Mouse (Mus musculus) liver, embryonic 13.5 days (tissue): ENCODE results near the gene 6030468B19Rik. TPM values are rescaled to one million over a fixed set of nuclear protein-coding genes. Genes with fewer than 3 reads are reported as not detected.

Source experiments
- ATAC-seq: fragments of 200-750 bp; cut with Nextera tagmentation; 2 replicates; pipeline ENCODE4 v1.8.0; 2017; ENCODE audit warnings: low read depth, mild to moderate bottlenecking, moderate number of reproducible peaks, moderate library complexity
- DNase-seq: peaks from one replicate; pipeline ENCODE4 v3.0.0; 2022
- H3K27ac ChIP-seq: fragments of 300-500 bp; sonication (generic); 2 replicates; pipeline ENCODE4 v1.5.1; 2015; ENCODE audit warnings: moderate library complexity, mild to moderate bottlenecking, inconsistent platforms
- H3K27me3 ChIP-seq: fragments of 300-500 bp; sonication (generic); 2 replicates; pipeline ENCODE4 v1.6.1; 2015; ENCODE audit warnings: mild to moderate bottlenecking, inconsistent platforms
- H3K36me3 ChIP-seq: fragments of 300-500 bp; sonication (generic); 2 replicates; pipeline ENCODE4 v1.6.1; 2015; ENCODE audit warnings: mild to moderate bottlenecking, inconsistent platforms
- H3K4me1 ChIP-seq: fragments of 300-500 bp; sonication (generic); replicated peaks from 2 replicates; pipeline ENCODE4 v1.6.1; 2015; ENCODE audit warnings: inconsistent platforms
- H3K4me2 ChIP-seq: fragments of 300-500 bp; sonication (generic); 2 replicates; pipeline ENCODE4 v1.6.1; 2015; ENCODE audit warnings: inconsistent platforms, mild to moderate bottlenecking, moderate library complexity
- H3K4me3 ChIP-seq: fragments of 300-500 bp; sonication (generic); replicated peaks from 2 replicates; pipeline ENCODE4 v1.5.1; 2015; ENCODE audit warnings: mild to moderate bottlenecking, inconsistent platforms
- H3K9ac ChIP-seq: fragments of 300-500 bp; sonication (generic); 2 replicates; pipeline ENCODE4 v1.6.1; 2015; ENCODE audit warnings: mild to moderate bottlenecking, inconsistent platforms
- H3K9me3 ChIP-seq: fragments of 300-500 bp; sonication (generic); replicated peaks from 2 replicates; pipeline ENCODE4 v1.6.1; 2016; ENCODE audit warnings: inconsistent platforms
- WGBS: fragments of 180-500 bp; shearing (Covaris S2); methylation state at CpG from one replicate; pipeline ENCODE4 v1.1.7; 2015; ENCODE audit not compliant: insufficient replicate concordance; 5-methylcytosine and 5-hydroxymethylcytosine counted together
- polyA plus RNA-seq: library from polyadenylated mRNA; unstranded; fragments of >200 nt; fragmentation: Nextera tagmentation; extraction: Ambion mirVana; gene quantifications from 2 replicates; pipeline ENCODE4 v1.2.1, GENCODE M21; 2015

Gene 6030468B19Rik
- polyA plus RNA-seq, 1 experiment from 2014 or later: 85.7 TPM

DNA sequence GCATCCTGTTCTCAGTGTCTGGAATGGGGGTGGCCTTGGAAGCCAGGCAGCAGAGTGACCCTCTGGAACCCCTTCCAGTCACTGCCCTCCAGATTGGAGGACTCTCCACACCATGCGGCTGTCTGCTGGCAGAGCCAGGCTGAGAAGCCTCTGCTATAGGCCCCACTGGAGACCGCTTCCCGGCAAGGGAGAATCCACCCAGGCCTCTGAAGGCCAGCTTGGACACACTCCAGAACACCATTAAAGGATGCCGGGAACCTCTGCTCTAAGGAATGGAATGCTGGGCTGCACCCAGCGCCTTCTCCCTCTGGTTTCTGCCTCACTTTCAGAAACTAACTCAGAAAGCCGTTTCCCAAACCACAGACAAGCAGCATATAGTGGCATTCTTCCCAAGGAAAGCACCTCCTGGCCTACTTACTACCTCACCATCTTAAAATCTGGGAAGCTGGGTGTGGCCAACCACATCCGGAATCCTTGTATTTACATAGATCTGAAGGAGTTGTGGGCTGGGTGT lies 25.3 kb downstream of the 6030468B19Rik start:
- WGBS: 87% methylated on average over 7 of the region's 7 CpGs
- H3K9ac ChIP-seq: peak overlapping the region; percentile 97; the same call in 1 of the 2 replicates
- DNase-seq: no peak
- peak overlapping the region; percentile 86; the same call in 1 of the 2 replicates for H3K4me3 ChIP-seq
- peak overlapping the region; percentile 18; the same call in 1 of the 2 replicates for H3K27ac ChIP-seq
- H3K4me2 ChIP-seq: peak overlapping the region; percentile 96
- no peaks in the 10 kb centered on the region for H3K9me3 ChIP-seq
- peaks cover 66% of the 10 kb centered on the region for H3K36me3 ChIP-seq
- no peak for ATAC-seq
- H3K4me1 ChIP-seq: peaks cover 84% of the 10 kb centered on the region
- no peaks in the 10 kb centered on the region for H3K27me3 ChIP-seq

GRCm38 (mm10) chr11:117823411-117823810 lies 26.0 kb downstream of the 6030468B19Rik start:
- peaks cover 85% of the 10 kb centered on the region for H3K4me1 ChIP-seq
- peaks cover 60% of the 10 kb centered on the region for H3K36me3 ChIP-seq
- ATAC-seq (no peak), DNase-seq (no peak)
- H3K4me2 ChIP-seq: peak overlapping the region; percentile 96
- H3K9me3 ChIP-seq: no peaks in the 10 kb centered on the region
- H3K27me3 ChIP-seq: no peaks in the 10 kb centered on the region
- peak overlapping the region; percentile 97 for H3K9ac ChIP-seq
- peak overlapping the region; percentile 86 for H3K4me3 ChIP-seq
- WGBS: 85% methylated on average over 6 of the region's 6 CpGs
- peak overlapping the region; percentile 74; the same call in 1 of the 2 replicates for H3K27ac ChIP-seq

DNA sequence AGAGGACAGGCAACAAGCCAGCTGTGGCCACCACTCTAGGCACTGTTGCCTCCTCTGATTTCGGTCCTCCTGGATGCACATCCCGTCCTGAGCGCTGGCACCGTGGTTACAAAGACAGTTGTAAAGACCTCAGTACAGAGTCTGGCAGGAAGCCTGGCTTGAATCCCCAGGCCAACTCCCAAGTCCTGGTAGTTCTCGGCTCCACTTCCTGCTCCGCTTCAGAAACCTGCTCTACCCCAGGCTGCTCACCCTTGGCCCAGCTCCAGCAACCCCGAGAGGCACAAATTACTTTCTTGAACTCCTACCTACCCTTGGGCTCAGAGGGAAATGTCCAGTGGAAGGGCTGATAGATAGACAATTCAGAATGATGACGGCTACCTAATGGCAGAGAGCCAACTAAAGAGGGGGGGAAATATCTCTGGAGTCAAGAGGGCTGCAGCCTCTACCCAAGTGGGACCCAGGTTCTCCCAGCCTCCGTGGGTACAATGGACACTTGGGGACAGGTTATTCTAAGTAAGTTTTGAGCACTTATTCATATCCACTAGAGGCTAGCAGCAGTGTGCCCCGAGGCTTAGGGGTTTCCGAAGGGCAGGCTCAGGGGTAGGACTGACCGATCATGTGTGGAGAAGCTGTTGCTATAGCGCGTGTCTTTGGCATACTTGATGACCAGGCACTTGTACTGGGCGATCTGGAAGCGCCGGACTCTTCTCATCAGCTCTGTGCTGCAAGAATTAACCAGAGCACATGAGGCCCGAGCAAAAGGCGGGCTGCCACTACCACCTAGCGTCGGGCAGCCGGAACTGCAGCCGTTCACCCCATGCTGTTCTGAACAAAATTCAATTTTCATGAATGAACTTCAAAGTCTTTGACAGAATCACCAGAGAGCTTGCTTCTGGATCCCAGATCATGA lies 26.9 kb downstream of the 6030468B19Rik start:
- H3K27ac ChIP-seq: peak overlapping the region; percentile 95
- peak overlapping the region; percentile 96 for H3K4me2 ChIP-seq
- peak overlapping the region; percentile 86 for H3K4me3 ChIP-seq
- peak; percentile 75 for DNase-seq
- peak; percentile 57 for ATAC-seq
- no peaks in the 10 kb centered on the region for H3K9me3 ChIP-seq
- peaks cover 89% of the 10 kb centered on the region for H3K4me1 ChIP-seq
- peaks cover 51% of the 10 kb centered on the region for H3K36me3 ChIP-seq
- no peaks in the 10 kb centered on the region for H3K27me3 ChIP-seq
- peak overlapping the region; percentile 97 for H3K9ac ChIP-seq
- 15% methylated on average over 23 of the region's 23 CpGs for WGBS

- no peaks in the 10 kb centered on the region for H3K9me3 ChIP-seq
- H3K4me2 ChIP-seq: peak within 1 kb of the TSS; percentile 96
- peaks cover 89% of the 10 kb centered on the region for H3K4me1 ChIP-seq
- peak within 1 kb of the TSS; percentile 95 for H3K27ac ChIP-seq
- peak within 1 kb of the TSS; percentile 97 for H3K9ac ChIP-seq
- peak within 1 kb of the TSS; percentile 86 for H3K4me3 ChIP-seq
- peaks cover 39% of the 10 kb centered on the region for H3K36me3 ChIP-seq
- peak; percentile 62 for ATAC-seq
- WGBS: under 1% methylated on average over 34 of the region's 34 CpGs
- no peaks in the 10 kb centered on the region for H3K27me3 ChIP-seq
- peak; percentile 78 for DNase-seq
Measured at GRCm38 (mm10) chr11:117825333-117826101, 28.1 kb downstream of the 6030468B19Rik start, which contains the start of the genes Afmid and Tk1. TSS of gene Afmid (plus strand) at chr11:117825924. TSS of gene Tk1 (minus strand) at chr11:117826092.

- Histone ChIP-seq H3K9me3 (no peaks in the 10 kb centered on the region), H3K9ac (peak overlapping the region; percentile 97), H3K4me2 (peak overlapping the region; percentile 96), H3K27me3 (no peaks in the 10 kb centered on the region), H3K4me1 (peaks cover 91% of the 10 kb centered on the region), H3K4me3 (peak overlapping the region; percentile 86), H3K36me3 (peaks cover 32% of the 10 kb centered on the region), H3K27ac (peak overlapping the region; percentile 95)
- ATAC-seq (no peak), DNase-seq (no peak)
- WGBS: 34% methylated on average over 5 of the region's 5 CpGs
Measured at GRCm38 (mm10) chr11:117826164-117826563, 28.7 kb downstream of the 6030468B19Rik start.

- peaks cover 25% of the 10 kb centered on the region for H3K36me3 ChIP-seq
- peak overlapping the region; percentile 44 for H3K27ac ChIP-seq
- 70% methylated on average over 8 of the region's 8 CpGs for WGBS
- H3K4me1 ChIP-seq: peaks cover 91% of the 10 kb centered on the region
- peak overlapping the region; percentile 86 for H3K4me3 ChIP-seq
- H3K4me2 ChIP-seq: peak overlapping the region; percentile 96
- peak overlapping the region; percentile 97; the same call in 1 of the 2 replicates for H3K9ac ChIP-seq
- ATAC-seq: no peak
- no peaks in the 10 kb centered on the region for H3K9me3 ChIP-seq
- H3K27me3 ChIP-seq: no peaks in the 10 kb centered on the region
- DNase-seq: no peak
Measured at GRCm38 (mm10) chr11:117826916-117827315, 29.5 kb downstream of the 6030468B19Rik start.

DNA sequence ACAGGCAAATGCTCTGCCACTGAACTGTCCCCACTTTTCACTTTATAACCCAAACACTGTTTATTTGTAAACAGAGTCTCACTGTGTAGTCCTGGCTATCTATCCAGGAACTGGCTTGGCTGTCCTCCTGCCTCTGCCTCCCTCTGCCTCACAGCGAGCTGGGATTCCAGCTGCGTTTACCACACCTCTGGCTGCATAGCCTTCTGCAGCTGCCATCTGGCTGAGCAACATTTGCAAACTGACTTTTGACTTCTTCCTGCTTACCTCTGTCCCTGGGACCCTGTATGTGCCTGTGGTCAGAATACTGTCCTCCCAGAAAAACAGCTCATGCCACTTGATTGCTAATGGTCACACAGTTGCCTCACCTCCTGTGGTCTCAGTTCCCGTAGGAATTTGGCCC lies 29.9 kb downstream of the 6030468B19Rik start:
- no peak for ATAC-seq
- WGBS: 64% methylated on average over 3 of the region's 3 CpGs
- Histone ChIP-seq H3K9ac (peak overlapping the region; percentile 97), H3K4me3 (no peak overlapping the region), H3K4me1 (peaks cover 91% of the 10 kb centered on the region), H3K36me3 (peaks cover 20% of the 10 kb centered on the region), H3K27ac (peak overlapping the region; percentile 44), H3K4me2 (peak overlapping the region; percentile 96), H3K27me3 (no peaks in the 10 kb centered on the region), H3K9me3 (no peaks in the 10 kb centered on the region)
- DNase-seq: no peak

- 52% methylated on average over 18 of the region's 18 CpGs for WGBS
- Histone ChIP-seq H3K4me2 (peak overlapping the region; percentile 96), H3K4me1 (peaks cover 91% of the 10 kb centered on the region), H3K9me3 (no peaks in the 10 kb centered on the region), H3K27me3 (no peaks in the 10 kb centered on the region), H3K4me3 (no peak overlapping the region), H3K36me3 (peaks cover 14% of the 10 kb centered on the region), H3K27ac (peak overlapping the region; percentile 87), H3K9ac (peak overlapping the region; percentile 97)
- ATAC-seq (no peak), DNase-seq (no peak)
Measured at GRCm38 (mm10) chr11:117828149-117828887, 30.9 kb downstream of the 6030468B19Rik start.

- H3K4me3 ChIP-seq: no peak overlapping the region
- WGBS: 8% methylated on average over 9 of the region's 9 CpGs
- H3K4me2 ChIP-seq: peak overlapping the region; percentile 96
- no peaks in the 10 kb centered on the region for H3K27me3 ChIP-seq
- peak overlapping the region; percentile 97; the same call in 1 of the 2 replicates for H3K9ac ChIP-seq
- DNase-seq (peak; percentile 59), ATAC-seq (peak; percentile 56)
- peaks cover 90% of the 10 kb centered on the region for H3K4me1 ChIP-seq
- H3K27ac ChIP-seq: peak overlapping the region; percentile 87
- peaks cover 7% of the 10 kb centered on the region for H3K36me3 ChIP-seq
- H3K9me3 ChIP-seq: no peaks in the 10 kb centered on the region
Measured at GRCm38 (mm10) chr11:117828888-117829604, 31.6 kb downstream of the 6030468B19Rik start.
